Comparison of ENCODE assay signal across 9 mouse cellular contexts in genomic region chr4:137488571-137489303, GRCm38 (mm10). TPM values are rescaled to one million over a fixed set of nuclear protein-coding genes. Genes with fewer than 3 reads are reported as not detected.
DNase-seq lines count a peak whose midpoint lies in the region; ATAC-seq and TF ChIP-seq lines count a peak whose summit lies in the region.
"Had no signal": no experiment of that assay in that cellular context is flagged by ENCODE, and none has a peak within 500 bp of the region (broad histone marks: within the 10 kb centered on the region; RNA-seq: fewer than 3 reads in every experiment).

No protein-coding gene starts in this region.

- H3K9ac ChIP-seq in midbrain, embryonic 14.5 days (replicated peaks; ENCODE audit: low read length) = no peak overlapping the region

- peak; percentile 65 for TF ChIP-seq CTCF in layer of hippocampus, adult 2 months (conservative IDR thresholded peaks at IDR 0.05)
- 0 out of 2 replicates have a peak, but pooled peaks have one; percentile 1 for TF ChIP-seq CTCF in cortical plate, adult 2 months (IDR thresholded peaks at IDR 0.05; ENCODE audit: extremely low read depth, insufficient read depth, low read length)

- no peak overlapping the region for H3K4me2 ChIP-seq in midbrain, embryonic 14.5 days (ENCODE audit: low read length)

- no peaks in the 10 kb centered on the region for H3K36me3 ChIP-seq in midbrain, embryonic 14.5 days (ENCODE audit: control insufficient read depth, insufficient read depth, low read length)

- no peaks in the 10 kb centered on the region for H3K4me1 ChIP-seq in cortical plate, adult 2 months (ENCODE audit: control insufficient read depth, insufficient read depth, low read length)
- peaks cover 23% of the 10 kb centered on the region; the same call in 1 of the 2 replicates for H3K4me1 ChIP-seq in midbrain, embryonic 14.5 days (ENCODE audit: control insufficient read depth, insufficient read depth, low read length)

- no peak for TF ChIP-seq POLR2A in cortical plate, adult 2 months (IDR thresholded peaks at IDR 0.05; ENCODE audit: extremely low read depth, insufficient read depth, low read length)

- peak overlapping the region; percentile 57 for H3K27ac ChIP-seq in layer of hippocampus, adult 2 months
- H3K27ac ChIP-seq in cortical plate, adult 2 months (ENCODE audit: insufficient read depth, low read length) = 0 out of 2 replicates have a peak overlapping the region, but pooled peaks have one; percentile 42
- no peak overlapping the region for H3K27ac ChIP-seq in midbrain, embryonic 14.5 days (replicated peaks; ENCODE audit: low read depth, low read length)
- H3K27ac ChIP-seq: macrophage had no signal

- H3K9me3 ChIP-seq in midbrain, embryonic 14.5 days (ENCODE audit: control insufficient read depth, low read length) = no peaks in the 10 kb centered on the region

- DNase-seq in layer of hippocampus, adult 2 months (ENCODE audit: low spot score in 2 of 2) = no peak
- no peak for DNase-seq in layer of hippocampus, adult 18-20 months (ENCODE audit: low spot score in 2 of 2)
- DNase-seq in heart, adult 8-10 months (ENCODE audit: low spot score) = peak; percentile 85
- DNase-seq in kidney, adult 9 months = peak; percentile 67
- DNase-seq in midbrain, embryonic 14.5 days = peak; percentile 56
- no peak for DNase-seq in natural killer cell, adult 2 months (ENCODE audit: low spot score in 2 of 2)
- no peak for DNase-seq in spleen, adult 18-20 months

- H3K27me3 ChIP-seq in midbrain, embryonic 14.5 days (ENCODE audit: control insufficient read depth, insufficient read depth, low read length) = no peaks in the 10 kb centered on the region

- no peak overlapping the region for H3K4me3 ChIP-seq in layer of hippocampus, adult 2 months
- no peak overlapping the region for H3K4me3 ChIP-seq in cortical plate, adult 2 months (ENCODE audit: insufficient read depth, low read length)
- no peak overlapping the region for H3K4me3 ChIP-seq in midbrain, embryonic 14.5 days (replicated peaks; ENCODE audit: low read depth, low read length)

- 11% methylated on average over 12 of the region's 12 CpGs for WGBS in midbrain, embryonic 14.5 days

- no peak for ATAC-seq in midbrain, embryonic 14.5 days (ENCODE audit: low FRiP score, low TSS enrichment)

RNA-seq across cellular contexts. Expression of gene Hspg2, which starts 20.2 kb away (rescaled TPM):
- total RNA-seq in layer of hippocampus, adult 2 months (2021) = 1 to 10 TPM; 4.0 to 5.2 TPM
- 1 to 10 TPM; 4.2 to 4.3 TPM for total RNA-seq in layer of hippocampus, adult 18-20 months (2021)
- polyA plus RNA-seq in cortical plate, adult 2 months (2012; rRNA removed) = 1.9 and 2.6 TPM in 2 replicates
- total RNA-seq in heart, adult 8-10 months (2022) = 100 to 1,000 TPM; 124 to 205 (median 189) TPM
- polyA plus RNA-seq in midbrain, embryonic 14.5 days (2014; fragmentation: Nextera tagmentation; extraction: Ambion mirVana) = 2.0 and 7.6 TPM in 2 replicates

RNA-seq across cellular contexts. Expression of gene 1700013G24Rik, which starts 35.7 kb away (rescaled TPM):
- total RNA-seq in layer of hippocampus, adult 2 months (2021) = not detected
- total RNA-seq in layer of hippocampus, adult 18-20 months (2021) = not detected
- not detected in 2 replicates for polyA plus RNA-seq in cortical plate, adult 2 months (2012; rRNA removed)
- total RNA-seq in heart, adult 8-10 months (2022) = not detected
- polyA plus RNA-seq in midbrain, embryonic 14.5 days (2014; fragmentation: Nextera tagmentation; extraction: Ambion mirVana) = not detected in 2 replicates
- polyA plus RNA-seq: macrophage had no signal

RNA-seq across cellular contexts. Expression of gene Cela3b, which starts 58.4 kb away (rescaled TPM):
- total RNA-seq in layer of hippocampus, adult 2 months (2021) = not detected
- total RNA-seq in layer of hippocampus, adult 18-20 months (2021) = not detected
- polyA plus RNA-seq in cortical plate, adult 2 months (2012; rRNA removed) = not detected in 2 replicates
- total RNA-seq in heart, adult 8-10 months (2022) = not detected
- not detected in 2 replicates for polyA plus RNA-seq in midbrain, embryonic 14.5 days (2014; fragmentation: Nextera tagmentation; extraction: Ambion mirVana)
- polyA plus RNA-seq: macrophage had no signal

Comparison
In these comparisons a context has a peak if more than half of its experiments do, and no peak if none do; other contexts are left out.
1. DNase-seq: peak in heart, adult 8-10 months (single experiment), kidney, adult 9 months (single experiment) and midbrain, embryonic 14.5 days (single experiment); none in layer of hippocampus, adult 2 months (0 of 2), layer of hippocampus, adult 18-20 months (0 of 2), natural killer cell, adult 2 months (0 of 2) and spleen, adult 18-20 months (0 of 2).
2. RNA of gene Hspg2, which starts 20.2 kb away (total RNA-seq): 124 to 205 TPM in heart, adult 8-10 months; 4.0 to 5.2 TPM in layer of hippocampus, adult 2 months and 4.2 to 4.3 TPM in layer of hippocampus, adult 18-20 months; every median in the first group is over 10 times any median in the second.